Mouse (Mus musculus): Measurements from ENCODE around the gene Plekha7. TPM values are rescaled to one million over a fixed set of nuclear protein-coding genes. Genes with fewer than 3 reads are reported as not detected.

Gene Plekha7
- total and polyA plus RNA-seq, 2 experiments from 2014 or later: 19.4 to 40.4 TPM

DNA sequence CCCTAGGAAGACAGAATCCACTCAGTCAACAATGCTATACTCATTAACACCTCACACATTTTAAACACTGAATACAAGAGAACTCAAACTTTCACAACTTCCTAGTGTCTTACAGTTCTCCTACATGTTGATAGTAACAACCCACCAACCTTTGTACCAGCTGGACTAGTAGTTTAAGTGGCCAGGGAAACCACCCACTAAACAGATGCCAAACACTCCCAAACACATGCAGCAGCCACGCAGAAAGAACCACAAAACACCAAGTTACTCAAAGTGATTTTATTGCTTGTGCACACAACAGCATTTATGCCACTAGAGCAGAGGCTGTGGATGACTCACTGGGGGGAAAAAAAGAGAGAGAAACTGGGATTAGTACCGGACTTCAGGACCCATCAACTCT lies 23.1 kb upstream of the Plekha7 start:
- H3K36me3 ChIP-seq (replicated peaks; ENCODE audit: control insufficient read depth, insufficient read depth, low read length): peaks cover 32% of the 10 kb centered on the region
- no peak for ATAC-seq (ENCODE audit: insufficient read depth, low read depth)

DNA sequence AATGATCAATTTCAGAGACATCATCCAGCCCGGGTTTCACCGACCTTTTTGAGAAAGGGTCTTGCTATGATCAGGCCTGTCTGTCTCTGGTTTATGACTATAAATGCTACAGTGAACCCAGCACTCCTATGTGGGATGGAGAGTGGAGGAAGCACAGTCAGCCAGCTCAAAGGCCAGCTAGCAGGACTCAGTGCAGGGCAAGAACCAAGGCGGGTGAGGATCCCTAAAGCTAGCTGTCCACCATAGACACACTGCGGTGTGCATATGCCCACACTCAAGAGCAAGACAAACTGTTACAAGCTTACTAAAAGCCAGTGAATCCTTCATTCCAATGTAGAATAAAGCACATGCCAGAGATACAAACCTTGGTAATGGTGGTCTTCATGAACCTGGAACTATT lies 21.7 kb upstream of the Plekha7 start:
- H3K4me3 ChIP-seq (ENCODE audit: low read depth, low read length): no peak overlapping the region
- TF ChIP-seq EP300 (IDR thresholded peaks at IDR 0.05; ENCODE audit: low read depth) (no peak), CTCF (IDR thresholded peaks at IDR 0.05; ENCODE audit: low read depth) (no peak)
- H3K4me1 ChIP-seq (ENCODE audit: control insufficient read depth, insufficient read depth): peaks cover 5% of the 10 kb centered on the region; the same call in 1 of the 2 replicates
- DNase-seq (ENCODE audit: low spot score): no peak
- no peak overlapping the region for H3K9ac ChIP-seq (replicated peaks; ENCODE audit: low read depth, low read length)
- no peak overlapping the region for H3K4me2 ChIP-seq (ENCODE audit: low read depth, low read length)
- H3K27me3 ChIP-seq (ENCODE audit: control insufficient read depth, insufficient read depth, low read length): no peaks in the 10 kb centered on the region
- 89% methylated on average over 4 of the region's 4 CpGs for WGBS
- no peaks in the 10 kb centered on the region for H3K9me3 ChIP-seq (replicated peaks; ENCODE audit: control insufficient read depth, low read length)
- ATAC-seq (ENCODE audit: insufficient read depth, low read depth): no peak
- no peak overlapping the region for H3K27ac ChIP-seq (ENCODE audit: low read depth)
- peaks cover 32% of the 10 kb centered on the region for H3K36me3 ChIP-seq (replicated peaks; ENCODE audit: control insufficient read depth, insufficient read depth, low read length)

More for the DNA sequence above, 23.1 kb upstream of the Plekha7 start:
- Histone ChIP-seq H3K9ac (replicated peaks; ENCODE audit: low read depth, low read length) (no peak overlapping the region), H3K4me2 (ENCODE audit: low read depth, low read length) (no peak overlapping the region), H3K27ac (ENCODE audit: low read depth) (no peak overlapping the region), H3K4me1 (ENCODE audit: control insufficient read depth, insufficient read depth) (peaks cover 6% of the 10 kb centered on the region; the same call in 1 of the 2 replicates), H3K9me3 (replicated peaks; ENCODE audit: control insufficient read depth, low read length) (no peaks in the 10 kb centered on the region), H3K4me3 (ENCODE audit: low read depth, low read length) (no peak overlapping the region), H3K27me3 (ENCODE audit: control insufficient read depth, insufficient read depth, low read length) (no peaks in the 10 kb centered on the region)
- TF ChIP-seq EP300 (IDR thresholded peaks at IDR 0.05; ENCODE audit: low read depth): no peak
- TF ChIP-seq CTCF (IDR thresholded peaks at IDR 0.05; ENCODE audit: low read depth): no peak
- DNase-seq (ENCODE audit: low spot score): no peak
- 85% methylated on average over 2 of the region's 2 CpGs for WGBS

DNA sequence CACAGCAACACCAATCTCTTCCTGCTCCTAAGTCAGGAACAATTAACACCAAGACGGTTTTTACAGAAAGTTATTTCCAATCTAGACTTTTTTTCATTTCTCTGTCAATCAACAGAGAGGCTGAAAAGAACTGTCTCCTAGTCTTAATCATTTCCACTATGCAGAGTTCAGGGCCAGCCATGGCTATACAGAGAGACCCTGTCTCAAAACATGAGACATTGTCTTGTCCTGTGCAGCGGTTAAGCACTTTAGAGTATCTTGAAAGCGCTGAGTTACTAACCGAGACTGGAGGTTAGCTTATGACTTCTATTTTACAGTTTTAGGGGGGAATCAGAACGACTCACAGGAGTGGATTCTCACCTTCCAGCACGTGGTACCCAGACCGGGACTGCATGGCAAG lies 20.6 kb upstream of the Plekha7 start:
- TF ChIP-seq CTCF (IDR thresholded peaks at IDR 0.05; ENCODE audit: low read depth) (no peak), EP300 (IDR thresholded peaks at IDR 0.05; ENCODE audit: low read depth) (no peak)
- no peaks in the 10 kb centered on the region for H3K9me3 ChIP-seq (replicated peaks; ENCODE audit: control insufficient read depth, low read length)
- H3K27ac ChIP-seq (ENCODE audit: low read depth): no peak overlapping the region
- 67% methylated on average over 7 of the region's 7 CpGs for WGBS
- peaks cover 3% of the 10 kb centered on the region; the same call in 1 of the 2 replicates for H3K4me1 ChIP-seq (ENCODE audit: control insufficient read depth, insufficient read depth)
- H3K9ac ChIP-seq (replicated peaks; ENCODE audit: low read depth, low read length): no peak overlapping the region
- DNase-seq (ENCODE audit: low spot score) (no peak), ATAC-seq (ENCODE audit: insufficient read depth, low read depth) (no peak)
- no peaks in the 10 kb centered on the region for H3K27me3 ChIP-seq (ENCODE audit: control insufficient read depth, insufficient read depth, low read length)
- H3K36me3 ChIP-seq (replicated peaks; ENCODE audit: control insufficient read depth, insufficient read depth, low read length): peaks cover 32% of the 10 kb centered on the region
- H3K4me2 ChIP-seq (ENCODE audit: low read depth, low read length): no peak overlapping the region
- H3K4me3 ChIP-seq (ENCODE audit: low read depth, low read length): no peak overlapping the region

DNA sequence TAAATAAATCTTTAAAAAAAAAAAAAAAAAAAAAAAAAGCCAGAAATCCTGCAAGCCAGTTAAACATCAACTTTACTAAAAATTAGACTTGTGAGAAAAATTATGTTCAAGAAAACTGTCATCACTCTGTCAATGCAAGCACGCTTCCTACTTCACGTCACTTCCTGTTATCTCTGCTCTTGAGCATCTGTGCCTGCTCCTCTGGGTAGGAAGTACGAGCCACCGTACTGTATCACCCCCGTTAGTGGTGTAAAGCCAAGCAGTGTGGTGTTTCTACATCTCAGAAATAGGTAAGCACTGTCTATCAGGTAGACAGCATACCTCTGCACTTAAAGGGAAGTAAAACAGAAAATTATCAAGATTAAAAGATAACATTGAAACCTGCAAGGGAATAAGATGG lies 19.7 kb upstream of the Plekha7 start:
- Histone ChIP-seq H3K9ac (replicated peaks; ENCODE audit: low read depth, low read length) (no peak overlapping the region), H3K4me2 (ENCODE audit: low read depth, low read length) (no peak overlapping the region), H3K4me3 (ENCODE audit: low read depth, low read length) (no peak overlapping the region), H3K36me3 (replicated peaks; ENCODE audit: control insufficient read depth, insufficient read depth, low read length) (peaks cover 32% of the 10 kb centered on the region), H3K27me3 (ENCODE audit: control insufficient read depth, insufficient read depth, low read length) (no peaks in the 10 kb centered on the region), H3K9me3 (replicated peaks; ENCODE audit: control insufficient read depth, low read length) (no peaks in the 10 kb centered on the region), H3K27ac (ENCODE audit: low read depth) (no peak overlapping the region), H3K4me1 (ENCODE audit: control insufficient read depth, insufficient read depth) (0 out of 2 replicates have a peak, but pooled peaks cover 3% of the 10 kb centered on the region)
- no peak for ATAC-seq (ENCODE audit: insufficient read depth, low read depth)
- TF ChIP-seq EP300 (IDR thresholded peaks at IDR 0.05; ENCODE audit: low read depth) (no peak), CTCF (IDR thresholded peaks at IDR 0.05; ENCODE audit: low read depth) (no peak)
- WGBS: 67% methylated on average over 5 of the region's 5 CpGs
- DNase-seq (ENCODE audit: low spot score): no peak

DNA sequence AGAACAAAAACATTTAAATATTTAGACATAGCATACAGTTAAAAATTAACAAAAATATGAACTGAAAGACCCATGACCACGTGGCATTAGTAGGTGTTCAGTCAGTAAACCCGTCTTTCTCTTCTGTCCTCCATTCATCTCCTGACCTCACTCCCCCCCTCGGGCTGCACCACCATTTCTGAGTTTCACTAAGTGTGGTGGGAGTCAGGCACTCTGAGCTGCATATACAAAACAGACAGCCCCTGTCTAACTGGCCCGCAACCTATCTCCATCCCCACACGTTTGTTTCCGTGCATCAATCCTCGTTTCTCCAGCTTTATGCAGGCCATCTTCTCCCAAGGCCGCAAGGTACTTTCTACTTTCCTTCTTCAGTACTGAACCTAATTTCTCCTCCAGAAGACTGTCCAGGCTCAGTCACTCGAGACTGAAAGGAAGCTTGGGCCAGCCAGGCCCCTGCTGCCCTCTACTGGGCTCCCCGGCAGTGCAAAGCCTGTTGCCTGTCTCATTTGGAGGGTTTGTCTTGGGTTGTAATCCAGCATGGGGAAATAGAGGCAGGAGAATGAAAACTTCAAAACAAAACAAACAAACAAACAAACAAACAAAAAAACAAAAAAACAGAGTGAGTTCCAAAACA lies 15.3 kb upstream of the Plekha7 start:
- no peaks in the 10 kb centered on the region for H3K4me1 ChIP-seq (ENCODE audit: control insufficient read depth, insufficient read depth)
- no peak overlapping the region for H3K4me2 ChIP-seq (ENCODE audit: low read depth, low read length)
- TF ChIP-seq EP300 (IDR thresholded peaks at IDR 0.05; ENCODE audit: low read depth): no peak
- TF ChIP-seq CTCF (IDR thresholded peaks at IDR 0.05; ENCODE audit: low read depth): peak; percentile 91
- no peaks in the 10 kb centered on the region for H3K9me3 ChIP-seq (replicated peaks; ENCODE audit: control insufficient read depth, low read length)
- H3K36me3 ChIP-seq (replicated peaks; ENCODE audit: control insufficient read depth, insufficient read depth, low read length): no peaks in the 10 kb centered on the region
- DNase-seq (ENCODE audit: low spot score): peak; percentile 71
- H3K27me3 ChIP-seq (ENCODE audit: control insufficient read depth, insufficient read depth, low read length): no peaks in the 10 kb centered on the region
- H3K9ac ChIP-seq (replicated peaks; ENCODE audit: low read depth, low read length): no peak overlapping the region
- no peak overlapping the region for H3K27ac ChIP-seq (ENCODE audit: low read depth)
- 29% methylated on average over 10 of the region's 10 CpGs for WGBS
- H3K4me3 ChIP-seq (ENCODE audit: low read depth, low read length): no peak overlapping the region
- ATAC-seq (ENCODE audit: insufficient read depth, low read depth): peak; percentile 69; the same call in 1 of the 2 replicates

DNA sequence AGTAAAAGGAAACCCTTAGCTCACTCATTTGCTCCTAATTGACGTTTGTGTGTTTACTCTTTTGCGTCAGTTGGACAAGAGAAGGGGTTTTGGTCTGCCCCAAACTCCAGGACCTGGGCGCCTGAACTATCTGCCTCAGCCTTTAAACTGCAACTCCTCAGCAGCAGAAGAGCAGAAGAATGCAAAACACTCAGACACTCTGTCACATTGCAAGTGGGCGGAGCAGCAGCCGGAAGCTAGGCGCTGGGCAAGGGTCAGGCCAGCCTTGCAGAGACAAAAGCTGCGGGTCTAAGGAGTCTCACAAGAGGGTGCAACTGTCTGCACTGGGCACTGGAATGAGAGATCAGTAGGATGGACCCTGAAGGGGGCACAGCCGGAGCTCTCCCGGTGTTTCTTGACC lies 1.3 kb upstream of the Plekha7 start:
- ATAC-seq (ENCODE audit: insufficient read depth, low read depth) (no peak), DNase-seq (ENCODE audit: low spot score) (no peak)
- 0 out of 2 replicates have a peak overlapping the region, but pooled peaks have one; percentile 43 for H3K27ac ChIP-seq (ENCODE audit: low read depth)
- no peaks in the 10 kb centered on the region for H3K36me3 ChIP-seq (replicated peaks; ENCODE audit: control insufficient read depth, insufficient read depth, low read length)
- WGBS: 20% methylated on average over 9 of the region's 9 CpGs
- H3K4me1 ChIP-seq (ENCODE audit: control insufficient read depth, insufficient read depth): peaks cover 10% of the 10 kb centered on the region; the same call in 1 of the 2 replicates
- H3K27me3 ChIP-seq (ENCODE audit: control insufficient read depth, insufficient read depth, low read length): no peaks in the 10 kb centered on the region
- no peaks in the 10 kb centered on the region for H3K9me3 ChIP-seq (replicated peaks; ENCODE audit: control insufficient read depth, low read length)
- no peak overlapping the region; the same call in 1 of the 2 replicates for H3K4me3 ChIP-seq (ENCODE audit: low read depth, low read length)
- TF ChIP-seq CTCF (IDR thresholded peaks at IDR 0.05; ENCODE audit: low read depth) (no peak), EP300 (IDR thresholded peaks at IDR 0.05; ENCODE audit: low read depth) (no peak)
- no peak overlapping the region for H3K9ac ChIP-seq (replicated peaks; ENCODE audit: low read depth, low read length)
- H3K4me2 ChIP-seq (ENCODE audit: low read depth, low read length): peak overlapping the region; percentile 27

Data from heart, postnatal 0 days (tissue).